Mouse (Mus musculus): ENCODE results near the gene Nxf1. TPM values are rescaled to one million over a fixed set of nuclear protein-coding genes. Genes with fewer than 3 reads are reported as not detected.

Nxf1 gene
- total and polyA plus RNA-seq, 3 experiments, result 66.5 to 136 (median 101) TPM

GRCm38 (mm10) chr19:8713997-8714652 lies 42.7 kb upstream of the Nxf1 start:
- Histone ChIP-seq H3K27ac (ENCODE audit: insufficient read depth, low read depth) (peak overlapping the region; percentile 96), H3K4me1 (ENCODE audit: control insufficient read depth in 1 of 2, insufficient read depth in 2 of 2) (peaks cover 0 to 61% of the 10 kb centered on the region in 2 experiments; a peak in 2 of 4 replicates), H3K4me2 (ENCODE audit: insufficient read depth, low read depth, poor library complexity, severe bottlenecking) (peak overlapping the region; percentile 85), H3K27me3 (replicated peaks) (no peaks in the 10 kb centered on the region), H3K9me3 (replicated peaks; ENCODE audit: low read length) (no peaks in the 10 kb centered on the region), H3K79me2 (replicated peaks; ENCODE audit: control insufficient read depth, extremely low read depth, insufficient read depth, poor library complexity, severe bottlenecking) (peaks cover 33% of the 10 kb centered on the region), H3K36me3 (replicated peaks in 1 of 2; ENCODE audit: control insufficient read depth in 1 of 2, insufficient read depth in 1 of 2, low read length in 1 of 2) (peaks cover 25 to 36% of the 10 kb centered on the region in 2 experiments), H3K9ac (ENCODE audit: insufficient read depth, low read depth) (peak overlapping the region; percentile 96), H3K4me3 (replicated peaks in 1 of 3; ENCODE audit: low read depth in 2 of 3, low read length in 2 of 3, poor library complexity in 1 of 3) (peak overlapping the region; percentile 73 to 99 (median 89))
- in situ Hi-C loops (cut with MboI; ENCODE audit: low pct_ligation_motif_present, low pct_unique_long_range_greater_than_20kb, low sequenced_read_pairs) (no loop called here), dilution Hi-C loops (cut with MboI; ENCODE audit: extremely low pct_ligation_motif_present, extremely low pct_unique_long_range_greater_than_20kb, low sequenced_read_pairs) (no loop called here)
- TF ChIP-seq ZKSCAN1 (IDR thresholded peaks at IDR 0.05; ENCODE audit: borderline replicate concordance, low read depth, low read length) (no peak), TBP (conservative IDR thresholded peaks at IDR 0.05; ENCODE audit: low read depth, low read length) (0 out of 2 replicates have a peak, but pooled peaks have one; percentile 40)
- DNase-seq (ENCODE audit: extremely low read depth), result no peak

DNA sequence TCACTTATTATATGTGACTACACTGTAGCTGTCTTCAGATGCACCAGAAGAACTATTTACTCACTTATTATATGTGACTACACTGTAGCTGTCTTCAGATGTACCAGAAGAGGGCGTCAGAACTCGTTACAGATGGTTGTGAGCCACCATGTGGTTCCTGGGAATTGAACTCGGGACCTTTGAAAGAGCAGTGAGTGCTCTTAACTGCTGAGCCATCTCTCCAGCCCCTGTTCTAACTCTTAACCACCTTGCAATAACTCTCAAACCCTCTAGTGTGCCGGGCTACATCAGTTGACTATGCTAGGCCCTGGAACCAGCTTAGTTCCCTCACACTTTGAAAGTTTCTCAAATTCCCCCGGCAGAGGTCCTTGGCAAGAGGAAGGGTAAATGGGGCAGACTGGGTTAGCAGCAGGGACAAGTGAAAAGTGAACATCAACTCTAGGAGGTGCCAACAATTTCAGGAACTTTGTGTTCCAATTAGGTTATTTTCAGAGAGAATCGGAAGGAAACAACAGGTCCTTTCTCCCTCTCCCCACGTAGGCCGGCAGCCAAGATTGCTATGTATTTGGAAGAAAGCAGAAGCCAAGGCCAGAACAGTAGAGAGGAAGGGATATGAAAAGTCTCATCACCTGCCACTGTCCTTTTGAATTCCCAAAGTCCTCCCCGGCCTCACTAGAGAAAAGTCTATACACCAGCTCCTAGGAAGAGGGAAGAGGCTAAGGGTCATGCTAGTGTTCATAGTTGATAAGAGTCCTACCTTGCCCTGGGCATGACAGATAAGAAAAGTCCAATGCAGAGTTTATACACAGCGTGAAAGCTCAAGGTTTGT lies 42.0 kb upstream of the Nxf1 start:
- H3K9ac ChIP-seq (ENCODE audit: insufficient read depth, low read depth), result no peak overlapping the region; the same call in 1 of the 2 replicates
- H3K4me1 ChIP-seq (ENCODE audit: control insufficient read depth in 1 of 2, insufficient read depth in 2 of 2), result peaks cover 0 to 53% of the 10 kb centered on the region in 2 experiments; a peak in 2 of 4 replicates
- dilution Hi-C loops (cut with MboI; ENCODE audit: extremely low pct_ligation_motif_present, extremely low pct_unique_long_range_greater_than_20kb, low sequenced_read_pairs), result no loop called here
- no peaks in the 10 kb centered on the region for H3K9me3 ChIP-seq (replicated peaks; ENCODE audit: low read length)
- H3K27me3 ChIP-seq (replicated peaks), result no peaks in the 10 kb centered on the region
- H3K4me2 ChIP-seq (ENCODE audit: insufficient read depth, low read depth, poor library complexity, severe bottlenecking), result no peak overlapping the region
- H3K4me3 ChIP-seq (replicated peaks in 1 of 3; ENCODE audit: low read depth in 2 of 3, low read length in 2 of 3, poor library complexity in 1 of 3), result no peak overlapping the region
- H3K27ac ChIP-seq (ENCODE audit: insufficient read depth, low read depth), result no peak overlapping the region
- H3K36me3 ChIP-seq (replicated peaks in 1 of 2; ENCODE audit: control insufficient read depth in 1 of 2, insufficient read depth in 1 of 2, low read length in 1 of 2), result peaks cover 17 to 29% of the 10 kb centered on the region in 2 experiments
- H3K79me2 ChIP-seq (replicated peaks; ENCODE audit: control insufficient read depth, extremely low read depth, insufficient read depth, poor library complexity, severe bottlenecking), result peaks cover 29% of the 10 kb centered on the region
- DNase-seq (ENCODE audit: extremely low read depth), result no peak
- in situ Hi-C loops (cut with MboI; ENCODE audit: low pct_ligation_motif_present, low pct_unique_long_range_greater_than_20kb, low sequenced_read_pairs), result no loop called here
- TF ChIP-seq CTCF (conservative IDR thresholded peaks at IDR 0.05 in 1 of 2, IDR thresholded peaks at IDR 0.05 in 1 of 2; ENCODE audit: low read depth in 2 of 2, low read length in 2 of 2) (peak in 1 of 2 experiments; percentile 36; a peak in 2 of 4 replicates), RAD21 (IDR thresholded peaks at IDR 0.05; ENCODE audit: low read depth, low read length) (no peak)

DNA sequence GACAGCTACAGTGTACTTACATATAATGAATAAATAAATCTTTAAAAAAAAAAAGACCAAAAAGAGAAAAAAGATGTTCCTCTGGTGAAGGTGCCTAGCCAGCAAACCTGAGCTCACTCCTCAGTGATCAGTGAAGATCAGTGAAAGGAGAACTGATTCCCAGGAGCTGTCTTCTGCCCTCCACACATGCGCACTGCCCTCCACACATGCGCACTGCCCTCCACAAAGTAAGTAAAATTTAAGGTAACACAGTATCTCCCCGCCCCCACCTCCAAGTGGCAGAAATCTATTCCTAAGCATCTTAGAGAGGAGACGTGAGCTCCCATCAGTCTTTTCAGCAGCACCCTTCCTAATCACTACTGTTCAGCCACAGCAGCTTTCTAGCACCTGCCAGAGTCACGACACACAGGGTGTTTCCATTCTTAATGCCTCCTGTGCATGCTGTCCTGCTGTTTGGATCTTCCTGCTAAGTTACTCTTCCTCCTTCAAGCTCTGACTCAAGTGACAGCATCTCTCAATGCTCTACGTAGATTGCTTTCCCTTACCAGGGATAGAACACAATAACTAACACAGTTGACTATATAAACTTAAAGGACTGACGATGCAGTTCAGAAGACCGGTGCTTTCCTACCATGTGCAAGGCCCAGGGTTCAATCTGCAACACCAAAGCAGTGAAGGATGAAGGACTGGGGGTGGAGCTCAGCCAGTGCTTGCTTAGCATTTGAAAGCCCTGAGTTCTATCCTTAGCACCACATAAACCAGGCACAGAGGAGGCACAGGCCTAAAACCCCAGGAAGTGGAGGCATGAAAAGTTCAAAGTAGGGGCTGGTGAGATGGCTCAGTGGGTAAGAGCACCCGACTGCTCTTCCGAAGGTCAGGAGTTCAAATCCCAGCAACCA lies 40.8 kb upstream of the Nxf1 start:
- Histone ChIP-seq H3K9me3 (replicated peaks; ENCODE audit: low read length) (no peaks in the 10 kb centered on the region), H3K27me3 (replicated peaks) (no peaks in the 10 kb centered on the region), H3K27ac (ENCODE audit: insufficient read depth, low read depth) (no peak overlapping the region), H3K4me1 (ENCODE audit: control insufficient read depth in 1 of 2, insufficient read depth in 2 of 2) (peaks cover 0 to 47% of the 10 kb centered on the region in 2 experiments; a peak in 2 of 4 replicates), H3K9ac (ENCODE audit: insufficient read depth, low read depth) (no peak overlapping the region), H3K4me3 (replicated peaks in 1 of 3; ENCODE audit: low read depth in 2 of 3, low read length in 2 of 3, poor library complexity in 1 of 3) (no peak overlapping the region), H3K4me2 (ENCODE audit: insufficient read depth, low read depth, poor library complexity, severe bottlenecking) (no peak overlapping the region), H3K79me2 (replicated peaks; ENCODE audit: control insufficient read depth, extremely low read depth, insufficient read depth, poor library complexity, severe bottlenecking) (peaks cover 17% of the 10 kb centered on the region), H3K36me3 (replicated peaks in 1 of 2; ENCODE audit: control insufficient read depth in 1 of 2, insufficient read depth in 1 of 2, low read length in 1 of 2) (peaks cover 5 to 16% of the 10 kb centered on the region in 2 experiments)
- in situ Hi-C loops (cut with MboI; ENCODE audit: low pct_ligation_motif_present, low pct_unique_long_range_greater_than_20kb, low sequenced_read_pairs) (no loop called here), dilution Hi-C loops (cut with MboI; ENCODE audit: extremely low pct_ligation_motif_present, extremely low pct_unique_long_range_greater_than_20kb, low sequenced_read_pairs) (no loop called here)
- TF ChIP-seq MYC (IDR thresholded peaks at IDR 0.05; ENCODE audit: low read depth, low read length), result no peak
- TF ChIP-seq ZNF384 (IDR thresholded peaks at IDR 0.05; ENCODE audit: low read depth, low read length), result 0 out of 2 replicates have a peak, but pooled peaks have one; percentile 4
- TF ChIP-seq NRF1 (IDR thresholded peaks at IDR 0.05; ENCODE audit: low read depth, low read length), result peak; percentile 75
- no peak for DNase-seq (ENCODE audit: extremely low read depth)

Data from CH12.LX (cell line).